Mouse (Mus musculus): Measurements from ENCODE around the gene Coro2b.

Gene Coro2b

GRCm38 (mm10) chr9:62438085-62438754 is 98.6 kb downstream of the Coro2b start:
- DNase-seq (ENCODE audit: low read depth, low spot score): no peak

DNA sequence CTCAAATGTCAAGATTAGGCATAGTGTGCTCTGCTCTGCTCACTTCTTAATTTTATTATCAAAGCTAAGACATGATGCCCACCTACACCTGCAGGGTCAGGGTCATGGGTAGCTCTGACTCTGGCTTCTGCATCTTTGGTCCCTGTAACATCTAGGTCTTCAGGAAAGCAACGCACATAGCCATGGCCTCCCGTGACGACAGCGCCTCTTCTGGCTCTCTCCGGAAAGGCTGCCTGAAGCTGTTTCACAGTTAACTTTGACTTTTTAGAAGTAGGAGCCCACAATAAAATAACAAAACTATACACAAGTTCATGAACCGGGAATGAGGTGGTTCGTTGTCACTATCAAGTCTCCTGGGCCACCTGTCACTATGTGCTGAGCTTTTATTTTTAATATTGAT is 99.4 kb downstream of the Coro2b start:
- DNase-seq (ENCODE audit: low read depth, low spot score): no peak

DNA sequence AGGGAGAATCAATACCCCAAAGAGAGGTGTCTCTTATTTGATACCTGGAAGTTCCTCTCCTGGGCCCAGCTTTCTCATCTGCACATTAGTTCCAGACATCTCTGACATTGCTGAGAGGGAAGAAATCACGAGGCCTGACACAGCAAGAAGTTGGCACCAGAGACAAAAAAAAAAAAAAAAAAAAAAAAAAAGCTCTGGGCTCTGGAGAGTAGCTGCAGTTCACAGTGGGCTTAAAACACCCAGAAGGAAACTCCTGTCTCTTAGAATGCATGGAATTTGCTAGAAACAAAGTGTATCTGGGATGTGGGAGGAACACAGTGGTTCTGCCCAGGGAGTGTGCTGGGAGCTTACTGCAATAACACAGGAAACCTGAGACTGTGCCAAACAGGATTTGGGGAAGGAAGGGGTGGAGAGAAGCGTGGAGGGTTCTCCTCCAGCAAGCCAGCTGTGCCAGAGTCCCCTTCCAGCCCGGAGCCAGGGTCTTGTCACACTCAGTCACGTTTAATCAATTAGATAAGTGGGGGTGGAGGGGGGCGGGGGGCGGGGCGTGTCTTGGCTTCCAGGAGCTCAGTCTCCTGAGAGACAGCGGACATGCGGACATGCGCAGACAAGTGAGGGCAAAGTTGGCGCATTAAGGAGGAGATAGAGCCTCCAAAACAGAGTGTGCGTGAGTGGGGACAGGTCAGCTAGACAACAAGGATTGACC is 101.1 kb downstream of the Coro2b start:
- DNase-seq (ENCODE audit: low read depth, low spot score): no peak

DNA sequence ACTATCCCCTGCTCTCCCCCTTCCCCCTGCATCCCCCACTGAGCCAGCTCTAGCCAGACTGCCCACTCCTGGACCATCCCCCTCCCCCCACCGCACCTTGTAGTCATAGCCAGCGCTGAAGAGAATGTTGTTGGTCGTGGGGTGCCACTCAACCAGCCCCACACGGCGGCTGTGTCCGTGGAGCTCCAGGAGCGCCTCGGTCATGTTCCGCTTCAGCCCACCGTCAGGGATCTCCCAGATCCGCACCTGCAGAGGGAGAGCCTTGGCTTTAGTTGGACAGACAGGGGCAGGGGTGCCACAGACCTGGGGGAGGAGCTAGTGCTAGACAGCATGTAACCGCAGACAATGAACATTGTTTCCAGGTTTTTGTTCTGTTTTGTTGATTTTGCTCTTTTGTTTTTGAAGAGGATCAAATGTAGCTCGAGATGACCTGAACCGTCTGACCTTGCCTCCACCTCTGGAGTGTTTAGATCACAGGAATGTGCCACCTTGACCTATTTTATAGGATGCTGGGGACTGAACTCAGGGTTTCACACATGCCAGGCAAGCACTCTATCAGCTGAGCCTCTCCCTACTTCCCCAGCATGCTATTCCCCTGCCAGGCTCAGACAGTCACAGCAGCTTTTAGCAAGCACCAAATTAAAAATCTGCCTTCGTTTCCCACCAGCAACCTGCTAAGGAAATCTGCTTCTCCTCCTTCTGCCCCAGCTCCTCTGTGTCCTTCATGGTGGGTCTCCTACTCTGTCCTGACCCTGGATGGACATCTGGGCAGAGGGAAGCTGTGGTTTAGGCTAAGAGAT is 104.4 kb downstream of the Coro2b start:
- no peak for DNase-seq (ENCODE audit: low read depth, low spot score)

GRCm38 (mm10) chr9:62430741-62431140 is 106.1 kb downstream of the Coro2b start:
- DNase-seq (ENCODE audit: low read depth, low spot score): no peak

DNA sequence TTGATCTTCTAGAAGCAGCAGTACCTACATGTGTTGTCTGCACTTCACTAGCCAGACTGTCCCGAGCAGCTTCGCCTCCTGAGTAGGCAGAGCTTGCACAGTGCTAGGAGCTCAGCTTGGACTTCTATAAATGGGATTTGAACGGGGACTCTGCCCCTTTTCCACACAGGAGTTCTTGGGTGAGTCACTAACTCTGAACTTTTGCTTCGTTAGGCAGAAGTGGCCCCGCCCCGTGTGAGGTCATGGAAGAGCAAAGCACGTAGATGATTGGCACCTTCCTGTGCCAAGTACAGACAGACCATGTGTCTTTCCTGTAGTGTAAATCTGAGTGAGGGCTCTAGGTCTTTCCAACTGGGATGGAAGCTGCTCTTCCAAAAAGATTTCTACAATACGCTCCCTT is 109.8 kb downstream of the Coro2b start:
- no peak for DNase-seq (ENCODE audit: low read depth, low spot score)

DNA sequence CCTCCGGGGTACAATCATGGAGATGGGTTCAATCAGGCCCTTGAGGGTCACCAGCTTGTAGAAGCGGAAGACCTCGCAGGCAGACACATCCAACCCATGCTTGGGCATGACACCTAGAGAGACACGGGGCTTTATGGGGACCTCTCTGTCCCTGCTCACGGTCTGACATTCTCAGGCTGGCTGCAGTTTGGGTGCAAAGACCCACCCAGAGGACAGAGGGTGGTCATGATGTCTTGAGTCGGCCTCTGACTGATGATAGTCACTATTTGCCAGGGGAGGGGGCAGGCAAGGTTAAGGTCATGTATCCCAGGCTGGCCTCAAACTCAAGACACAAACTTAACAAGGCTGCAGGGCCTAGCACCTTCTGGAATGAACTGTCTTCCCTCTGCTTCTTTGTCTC is 110.3 kb downstream of the Coro2b start:
- DNase-seq (ENCODE audit: low read depth, low spot score): no peak

DNA sequence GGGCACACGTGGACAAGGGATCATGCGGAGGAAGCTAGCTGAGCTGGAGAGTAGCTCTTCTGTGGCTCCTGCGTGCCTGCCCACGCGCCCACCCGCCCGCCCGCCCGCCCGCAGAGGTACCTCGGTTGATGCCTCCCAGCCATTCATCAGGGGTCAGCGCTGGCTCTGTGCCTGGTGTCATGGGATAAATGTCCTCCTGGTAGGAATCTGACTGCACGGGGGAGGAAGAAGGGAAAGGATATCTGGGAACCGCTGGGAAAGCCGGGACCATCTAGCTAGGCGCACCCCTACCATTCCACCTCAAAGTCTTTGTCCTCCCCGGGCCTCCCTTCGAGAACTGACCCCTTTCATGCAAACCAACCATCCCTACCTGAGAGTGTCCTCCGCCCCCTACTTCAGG is 110.8 kb downstream of the Coro2b start:
- DNase-seq (ENCODE audit: low read depth, low spot score): no peak

GRCm38 (mm10) chr9:62425265-62425664 is 111.6 kb downstream of the Coro2b start:
- no peak for DNase-seq (ENCODE audit: low read depth, low spot score)

DNA sequence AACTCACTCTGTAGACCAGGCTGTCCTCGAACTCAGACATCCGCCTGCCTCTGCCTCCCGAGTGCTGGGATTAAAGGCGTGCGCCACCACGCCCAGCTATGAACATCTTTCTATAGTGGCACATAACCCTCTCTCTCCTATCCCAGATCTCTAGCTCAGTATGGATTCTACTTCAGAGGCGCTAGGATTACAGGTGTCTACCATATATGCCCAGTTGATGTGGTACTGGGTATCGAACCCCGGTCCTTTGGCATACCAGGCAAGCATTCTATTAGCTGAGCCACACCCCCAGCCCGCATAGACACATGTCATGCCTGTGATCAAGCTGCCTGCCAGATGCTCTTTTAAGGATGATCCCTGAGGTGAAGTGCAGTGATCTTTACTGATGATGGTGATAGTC is 113.0 kb downstream of the Coro2b start:
- DNase-seq (ENCODE audit: low read depth, low spot score): no peak

GRCm38 (mm10) chr9:62422926-62423325 is 113.9 kb downstream of the Coro2b start:
- DNase-seq (ENCODE audit: low read depth, low spot score): no peak

- DNase-seq (ENCODE audit: low read depth, low spot score): no peak
These were observed 114.9 kb downstream of the Coro2b start for GRCm38 (mm10) chr9:62421911-62422310.

GRCm38 (mm10) chr9:62421027-62421426 is 115.8 kb downstream of the Coro2b start:
- DNase-seq (ENCODE audit: low read depth, low spot score): no peak

- no peak for DNase-seq (ENCODE audit: low read depth, low spot score)
These were observed 116.5 kb downstream of the Coro2b start for GRCm38 (mm10) chr9:62420261-62420917.

DNA sequence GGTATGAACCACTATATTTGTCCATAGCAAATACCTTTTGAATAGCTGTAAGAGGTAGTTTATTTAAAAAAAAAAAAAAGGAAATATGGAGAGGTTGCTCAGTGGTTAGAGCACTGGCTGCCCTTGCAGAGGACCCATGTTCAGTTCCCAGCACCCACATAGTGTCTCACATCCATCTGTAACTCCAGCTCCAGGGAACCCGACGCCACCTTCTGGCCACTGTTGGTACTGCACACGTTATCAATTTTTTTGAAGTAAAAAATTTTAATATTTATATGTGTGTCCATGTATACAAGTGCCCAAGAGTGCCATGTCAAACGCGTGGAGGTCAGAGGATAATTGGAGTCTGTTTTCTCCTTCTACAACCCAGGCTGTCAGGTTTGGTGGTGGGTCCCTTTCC is 118.1 kb downstream of the Coro2b start:
- peak; percentile 13 for DNase-seq (ENCODE audit: low read depth, low spot score)

DNA sequence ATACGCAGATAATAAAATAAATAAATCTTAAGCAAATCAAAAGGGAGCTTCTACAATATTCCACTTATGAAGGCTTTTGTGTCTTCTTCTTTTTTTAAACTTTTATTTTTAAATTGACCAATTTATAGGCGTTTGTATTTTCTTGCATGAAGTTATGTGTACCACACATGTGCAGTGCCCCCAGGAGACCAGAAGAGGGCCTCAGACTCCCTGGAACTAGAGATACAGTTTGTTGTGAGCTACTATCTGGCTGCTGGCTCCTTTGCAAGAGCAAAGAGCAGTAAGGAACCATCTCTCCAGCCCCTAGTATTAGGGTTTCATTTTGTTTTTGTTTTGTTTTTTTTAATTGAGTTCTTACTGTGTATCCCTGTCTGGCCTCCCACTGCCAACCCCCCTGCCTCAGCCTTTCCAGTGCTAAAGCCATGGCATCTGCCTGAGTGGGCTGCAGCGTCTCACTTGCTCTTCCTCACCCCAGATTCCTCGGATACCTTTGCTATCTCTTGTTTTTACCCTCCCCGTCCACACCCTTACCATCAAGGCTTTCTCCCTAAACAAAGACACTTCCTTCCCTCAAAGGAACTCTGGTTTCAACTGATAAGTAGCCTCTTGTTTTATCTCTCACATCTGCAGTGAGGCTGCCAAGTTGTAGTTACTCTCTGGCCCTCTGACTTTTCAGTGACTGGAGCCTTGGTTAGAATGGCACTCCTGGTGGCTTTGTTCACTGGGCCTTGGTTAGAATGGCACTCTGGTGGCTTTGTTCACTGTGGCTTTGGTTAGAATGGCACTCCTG is 129.3 kb downstream of the Coro2b start:
- DNase-seq (ENCODE audit: low read depth, low spot score): no peak

- no peak for DNase-seq (ENCODE audit: low read depth, low spot score)
These were observed 130.3 kb downstream of the Coro2b start for GRCm38 (mm10) chr9:62406423-62407013.

DNA sequence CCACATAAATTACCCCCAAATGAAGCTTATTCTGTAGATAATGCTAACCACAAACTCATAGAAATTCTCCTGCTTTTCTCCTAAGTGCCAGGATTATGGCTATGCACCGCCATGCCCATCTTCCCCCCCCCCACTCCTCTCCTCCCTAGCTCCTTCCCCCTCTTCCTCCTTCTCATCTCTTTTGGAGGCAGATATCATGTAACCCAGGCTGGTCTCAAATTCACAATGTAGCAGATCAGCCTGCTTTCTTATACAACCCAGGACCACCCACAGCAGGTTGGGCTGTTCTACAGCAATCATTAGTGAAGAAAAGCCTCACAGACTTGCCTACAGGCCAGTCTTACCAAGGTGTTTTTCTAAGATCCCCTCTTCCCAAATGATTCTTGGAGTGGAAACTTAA is 135.3 kb downstream of the Coro2b start:
- DNase-seq (ENCODE audit: low read depth, low spot score): no peak

- no peak for DNase-seq (ENCODE audit: low read depth, low spot score)
These were observed 136.2 kb downstream of the Coro2b start for GRCm38 (mm10) chr9:62400531-62401170.

GRCm38 (mm10) chr9:62394163-62394562 is 142.7 kb downstream of the Coro2b start:
- DNase-seq (ENCODE audit: low read depth, low spot score): no peak
